Mouse (Mus musculus) heart, postnatal 0 days (tissue): ENCODE data around the gene Dbt. TPM values are rescaled to one million over a fixed set of nuclear protein-coding genes. Genes with fewer than 3 reads are reported as not detected.

ENCODE experiments used
- ATAC-seq: fragments of 200-750 bp; cut with Nextera tagmentation; 2 replicates; pipeline ENCODE4 v1.8.0; 2017; ENCODE audit warnings: low read depth, moderate number of reproducible peaks, moderate library complexity; ENCODE audit not compliant: insufficient read depth
- DNase-seq: peaks from one replicate; pipeline ENCODE4 v3.0.0-alpha.2; 2016; ENCODE audit warnings: low spot score
- H3K27ac ChIP-seq: fragments of 300-500 bp; sonication (generic); 2 replicates; pipeline ENCODE4 v1.5.1; 2014; ENCODE audit warnings: low read depth, mild to moderate bottlenecking
- H3K27me3 ChIP-seq: fragments of 300-500 bp; sonication (generic); 2 replicates; pipeline ENCODE4 v1.6.1; 2014; ENCODE audit warnings: low read length, mixed read lengths; ENCODE audit not compliant: control insufficient read depth, insufficient read depth
- H3K36me3 ChIP-seq: fragments of 300-500 bp; sonication (generic); replicated peaks from 2 replicates; pipeline ENCODE4 v1.6.1; 2014; ENCODE audit warnings: low read length, mixed read lengths; ENCODE audit not compliant: control insufficient read depth, insufficient read depth
- H3K4me1 ChIP-seq: fragments of 300-500 bp; sonication (generic); 2 replicates; pipeline ENCODE4 v1.6.1; 2014; ENCODE audit warnings: antibody characterized with exemption; ENCODE audit not compliant: control insufficient read depth, insufficient read depth
- H3K4me2 ChIP-seq: fragments of 300-500 bp; sonication (generic); 2 replicates; pipeline ENCODE4 v1.6.1; 2014; ENCODE audit warnings: low read depth, mild to moderate bottlenecking, low read length, moderate library complexity
- H3K4me3 ChIP-seq: fragments of 300-500 bp; sonication (generic); 2 replicates; pipeline ENCODE4 v1.5.1; 2014; ENCODE audit warnings: low read depth, low read length
- H3K9ac ChIP-seq: fragments of 300-500 bp; sonication (generic); replicated peaks from 2 replicates; pipeline ENCODE4 v1.6.1; 2014; ENCODE audit warnings: low read depth, low read length, mixed read lengths
- H3K9me3 ChIP-seq: fragments of 300-500 bp; sonication (generic); replicated peaks from 2 replicates; pipeline ENCODE4 v1.6.1; 2016; ENCODE audit warnings: low read length; ENCODE audit not compliant: control insufficient read depth
- CTCF ChIP-seq: IDR thresholded peaks from 2 replicates; pipeline ENCODE4 v1.5.1; 2016; ENCODE audit warnings: antibody characterized with exemption, control low read depth, low read depth
- EP300 ChIP-seq: IDR thresholded peaks from 2 replicates; pipeline ENCODE4 v1.6.1; 2016; ENCODE audit warnings: antibody characterized with exemption, low read depth
- WGBS: fragments of 180-500 bp; shearing (Covaris S2); extraction: QIAGEN DNeasy Blood & Tissue Kit; methylation state at CpG from one replicate; pipeline ENCODE4 v1.1.7; 2014; 5-methylcytosine and 5-hydroxymethylcytosine counted together
- polyA plus RNA-seq: library from polyadenylated mRNA; unstranded; fragments of >200 nt; fragmentation: Nextera tagmentation; extraction: Ambion mirVana; gene quantifications from 2 replicates; pipeline ENCODE4 v1.2.1, GENCODE M21; 2015
- total RNA-seq: library from RNA; depleted of rRNA; stranded (reverse); fragments of >200 nt; gene quantifications from 2 replicates; pipeline ENCODE4 v1.2.3, GENCODE M21; 2014; ENCODE audit warnings: low replicate concordance; rRNA removed

Gene Dbt
- total RNA-seq (16.3 and 22.8 TPM in 2 replicates), polyA plus RNA-seq (19.5 and 20.5 TPM in 2 replicates)

DNA sequence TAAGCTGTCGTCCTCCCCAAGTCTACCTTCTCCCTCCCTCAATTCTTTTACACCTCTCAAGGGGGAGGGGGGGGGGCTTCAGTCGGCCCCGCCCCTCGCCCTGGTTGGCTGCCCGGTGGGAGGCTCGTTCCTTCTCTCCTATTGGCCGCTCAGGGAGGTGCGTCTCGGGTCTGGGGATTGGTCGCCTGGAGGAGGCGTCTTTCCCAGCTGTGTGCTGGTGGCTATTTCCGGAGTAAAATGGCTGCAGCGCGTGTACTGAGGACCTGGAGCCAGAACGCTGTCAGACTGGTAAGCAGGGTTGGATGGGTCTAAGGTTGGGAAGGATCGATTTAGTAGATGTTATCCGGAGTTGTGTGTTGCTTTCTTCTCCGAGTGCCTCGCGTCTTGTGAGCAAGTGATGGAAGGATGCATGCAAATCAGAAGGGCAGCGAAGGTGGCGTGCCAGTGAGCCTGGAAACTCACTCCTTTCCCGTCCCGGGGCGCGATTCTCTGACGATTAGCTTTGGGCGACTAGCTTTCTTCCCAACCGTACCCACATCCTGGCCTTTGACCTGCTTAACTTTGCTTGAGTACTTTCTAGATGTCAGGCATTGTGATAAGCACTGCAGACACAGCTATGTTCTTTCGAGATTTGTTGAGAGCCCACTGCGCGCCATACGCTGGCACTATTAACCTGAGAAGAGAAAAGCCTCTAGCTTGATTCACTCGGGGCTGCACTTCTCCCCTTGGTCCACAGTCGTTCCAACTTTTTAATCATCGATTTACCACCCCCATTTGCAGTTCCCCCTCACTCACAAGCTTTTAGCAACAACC, at the start of gene Dbt:
Dbt (plus strand) TSS at position 167 of the 813 bp plus-strand sequence.
- Histone ChIP-seq H3K9ac (peak within 1 kb of the TSS; percentile 53), H3K9me3 (no peaks in the 10 kb centered on the region), H3K4me1 (peaks cover 7% of the 10 kb centered on the region), H3K27me3 (no peaks in the 10 kb centered on the region), H3K4me2 (peak within 1 kb of the TSS; percentile 87), H3K27ac (peak within 1 kb of the TSS; percentile 69), H3K36me3 (0 out of 2 replicates have a peak, but pooled peaks cover 2% of the 10 kb centered on the region), H3K4me3 (peak within 1 kb of the TSS; percentile 60)
- TF ChIP-seq EP300: no peak
- no peak; the same call in 1 of the 2 replicates for TF ChIP-seq CTCF
- WGBS: 1% methylated on average over 35 of the region's 36 CpGs
- ATAC-seq (peak; percentile 94), DNase-seq (peak; percentile 92)

DNA sequence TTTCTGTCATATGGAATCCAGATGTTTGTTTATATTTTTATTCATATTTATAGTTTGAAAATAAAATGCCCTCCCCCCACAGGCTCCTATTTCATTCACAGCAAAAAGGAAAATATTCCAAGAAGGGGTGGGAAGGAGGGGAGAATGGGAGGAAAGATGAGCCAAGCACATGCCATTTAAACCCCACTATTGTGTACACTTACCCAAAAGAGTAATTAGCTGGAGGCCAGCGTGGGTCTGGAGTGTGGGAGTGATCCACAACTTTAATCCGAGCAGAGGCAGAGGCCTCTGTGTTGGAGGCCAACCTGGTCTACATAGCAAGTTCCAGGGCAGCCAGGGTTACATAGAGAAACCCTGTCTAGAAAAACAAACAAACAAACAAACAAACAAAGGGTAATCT, 48.6 kb upstream of the Dbt start:
- ATAC-seq (no peak), DNase-seq (no peak)
- TF ChIP-seq EP300 (no peak), CTCF (no peak)
- no peaks in the 10 kb centered on the region for H3K27me3 ChIP-seq
- no peaks in the 10 kb centered on the region for H3K9me3 ChIP-seq
- no peak overlapping the region for H3K4me3 ChIP-seq
- no peak overlapping the region for H3K4me2 ChIP-seq
- H3K36me3 ChIP-seq: no peaks in the 10 kb centered on the region
- H3K4me1 ChIP-seq: peaks cover 7% of the 10 kb centered on the region; the same call in 1 of the 2 replicates
- H3K27ac ChIP-seq: no peak overlapping the region
- no peak overlapping the region for H3K9ac ChIP-seq
- whole genome bisulfite sequencing: 57% methylated on average over 2 of the region's 2 CpGs

DNA sequence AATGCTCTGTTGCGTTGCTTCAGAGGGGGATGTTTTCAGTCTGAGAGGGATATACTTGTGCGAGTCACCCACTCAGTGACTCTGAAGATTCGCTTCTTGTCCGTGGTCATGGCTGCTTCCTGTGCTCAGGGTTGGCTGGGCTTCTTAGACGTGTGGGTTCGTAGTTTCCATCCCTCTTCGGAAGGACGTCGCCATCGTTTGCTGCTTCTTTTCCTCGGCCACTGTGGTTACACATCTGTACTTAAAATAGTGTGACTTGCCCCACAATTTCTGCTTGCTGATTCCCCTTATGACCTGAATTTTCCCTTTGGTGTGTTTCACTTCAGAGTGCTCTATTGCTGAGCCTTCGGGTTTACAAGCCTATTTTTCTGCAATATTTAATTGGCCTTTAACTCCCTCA, 47.2 kb upstream of the Dbt start:
- ATAC-seq (no peak), DNase-seq (no peak)
- Histone ChIP-seq H3K27ac (no peak overlapping the region), H3K36me3 (no peaks in the 10 kb centered on the region), H3K4me2 (no peak overlapping the region), H3K4me3 (no peak overlapping the region), H3K27me3 (no peaks in the 10 kb centered on the region), H3K4me1 (peaks cover 7% of the 10 kb centered on the region; the same call in 1 of the 2 replicates), H3K9ac (no peak overlapping the region), H3K9me3 (no peaks in the 10 kb centered on the region)
- no peak for TF ChIP-seq CTCF
- no peak for TF ChIP-seq EP300
- WGBS: 82% methylated on average over 12 of the region's 12 CpGs

DNA sequence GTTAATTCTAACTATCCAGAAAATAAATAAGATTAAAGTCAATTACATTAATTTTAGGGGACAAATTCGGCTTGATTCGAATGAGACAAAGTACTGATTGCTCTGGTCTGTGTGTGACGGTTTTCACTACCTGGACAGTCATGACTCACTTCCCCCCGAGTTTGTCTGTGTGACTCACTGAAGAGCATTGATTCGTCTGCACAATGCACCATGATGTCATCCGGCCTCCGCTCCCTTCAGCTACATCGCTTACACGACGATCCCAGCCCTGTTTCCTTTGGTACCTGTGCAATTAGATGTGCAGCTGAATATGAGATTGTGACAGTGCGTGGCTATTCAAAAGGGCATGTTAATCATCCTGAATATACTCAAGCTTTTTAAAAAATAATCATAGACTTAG, 38.3 kb upstream of the Dbt start:
- ATAC-seq (no peak), DNase-seq (no peak)
- Histone ChIP-seq H3K36me3 (no peaks in the 10 kb centered on the region), H3K4me2 (no peak overlapping the region), H3K9me3 (no peaks in the 10 kb centered on the region), H3K27me3 (no peaks in the 10 kb centered on the region), H3K27ac (no peak overlapping the region), H3K4me3 (no peak overlapping the region), H3K9ac (no peak overlapping the region), H3K4me1 (0 out of 2 replicates have a peak, but pooled peaks cover 2% of the 10 kb centered on the region)
- WGBS: 58% methylated on average over 11 of the region's 11 CpGs
- no peak for TF ChIP-seq EP300

DNA sequence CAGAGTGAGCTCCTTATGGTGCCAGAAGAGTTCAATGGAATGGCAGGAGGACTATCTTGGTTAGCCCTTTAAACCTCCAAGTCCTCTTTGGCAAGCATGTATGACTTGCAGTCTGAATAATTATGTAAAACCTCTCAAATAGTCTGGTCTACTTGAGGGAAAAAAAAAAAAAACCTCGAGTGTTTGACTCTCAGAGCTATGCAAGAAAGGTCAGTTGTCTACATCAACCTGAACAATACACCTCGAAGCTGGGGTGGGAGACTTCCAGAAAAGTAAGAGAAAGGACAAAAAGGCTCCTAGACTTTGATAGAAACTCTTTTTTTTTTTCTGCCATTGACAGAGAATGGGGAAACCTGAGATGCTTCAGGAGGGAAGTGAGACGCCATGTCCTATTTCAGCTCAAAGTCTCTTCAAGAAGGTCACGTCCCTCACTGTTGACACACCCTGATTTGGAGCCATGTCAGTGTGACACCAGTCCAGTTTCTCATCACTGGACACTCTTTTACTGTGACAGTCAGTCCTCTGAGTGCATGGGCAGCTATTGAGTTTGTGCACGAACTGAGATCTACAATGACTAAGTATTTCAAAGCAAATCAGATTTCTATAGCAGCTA, 36.1 kb upstream of the Dbt start:
- Histone ChIP-seq H3K27me3 (no peaks in the 10 kb centered on the region), H3K4me1 (0 out of 2 replicates have a peak, but pooled peaks cover 2% of the 10 kb centered on the region), H3K4me3 (no peak overlapping the region), H3K27ac (no peak overlapping the region), H3K9ac (no peak overlapping the region), H3K4me2 (no peak overlapping the region), H3K36me3 (no peaks in the 10 kb centered on the region), H3K9me3 (no peaks in the 10 kb centered on the region)
- 35% methylated on average over 5 of the region's 5 CpGs for WGBS
- TF ChIP-seq EP300 (no peak), CTCF (no peak)
- DNase-seq (no peak), ATAC-seq (no peak)
